Mouse (Mus musculus): Measurements from ENCODE around the gene Dpyd. TPM values are rescaled to one million over a fixed set of nuclear protein-coding genes. Genes with fewer than 3 reads are reported as not detected.

The Dpyd gene
- polyA plus RNA-seq, 1 experiment from 2014 or later: 4.5 TPM

DNA sequence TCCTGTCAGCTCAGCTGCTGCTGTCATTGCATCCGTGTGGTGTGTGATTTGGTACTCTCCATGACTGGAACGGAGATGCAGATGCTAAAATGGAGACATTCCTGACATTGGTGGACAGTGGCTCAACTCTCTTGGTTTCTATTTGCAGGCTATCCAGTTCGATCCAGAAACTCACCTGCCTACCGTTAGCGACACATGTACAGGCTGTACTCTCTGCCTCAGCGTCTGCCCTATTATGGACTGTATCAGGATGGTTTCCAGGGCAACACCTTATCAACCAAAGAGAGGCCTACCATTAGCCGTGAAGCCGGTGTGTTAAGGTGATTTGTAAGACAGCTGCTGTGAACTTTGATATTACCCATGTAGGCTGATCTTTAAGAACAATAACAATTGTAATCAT lies 869.4 kb downstream of the Dpyd start:
- no peaks in the 10 kb centered on the region for H3K9me3 ChIP-seq
- H3K27me3 ChIP-seq (ENCODE audit: poor library complexity, severe bottlenecking): no peaks in the 10 kb centered on the region
- H3K4me1 ChIP-seq: no peaks in the 10 kb centered on the region
- no peak overlapping the region for H3K4me3 ChIP-seq
- DNase-seq (ENCODE audit: extremely low spot score, low spot score): no peak
- no peaks in the 10 kb centered on the region for H3K36me3 ChIP-seq (replicated peaks)
- H3K27ac ChIP-seq: no peak overlapping the region
- WGBS: 86% methylated on average over 8 of the region's 8 CpGs

DNA sequence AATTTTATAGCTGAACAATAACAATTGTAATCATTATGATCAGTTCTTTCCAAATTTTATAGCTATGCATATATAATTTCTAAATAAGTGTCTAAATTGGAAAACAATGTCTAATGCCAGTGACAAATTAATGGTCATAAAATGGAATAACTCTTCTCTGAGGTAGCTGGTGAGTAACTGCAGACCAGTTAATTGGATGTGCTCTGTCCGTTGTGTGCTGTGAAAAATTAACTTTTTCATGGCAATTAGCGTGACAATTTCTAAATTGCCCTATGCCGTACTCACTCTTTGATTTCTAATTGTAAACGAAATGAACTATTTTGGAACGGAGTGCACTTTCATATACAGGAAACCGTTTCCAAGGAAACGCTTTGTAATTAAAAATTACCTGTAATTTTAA lies 869.8 kb downstream of the Dpyd start:
- H3K27me3 ChIP-seq (ENCODE audit: poor library complexity, severe bottlenecking): no peaks in the 10 kb centered on the region
- 87% methylated on average over 7 of the region's 7 CpGs for WGBS
- no peaks in the 10 kb centered on the region for H3K36me3 ChIP-seq (replicated peaks)
- no peaks in the 10 kb centered on the region for H3K9me3 ChIP-seq
- no peaks in the 10 kb centered on the region for H3K4me1 ChIP-seq
- no peak for DNase-seq (ENCODE audit: extremely low spot score, low spot score)
- no peak overlapping the region for H3K27ac ChIP-seq
- H3K4me3 ChIP-seq: no peak overlapping the region

- Histone ChIP-seq H3K9me3 (no peaks in the 10 kb centered on the region), H3K36me3 (replicated peaks) (no peaks in the 10 kb centered on the region), H3K4me1 (no peaks in the 10 kb centered on the region), H3K27me3 (ENCODE audit: poor library complexity, severe bottlenecking) (no peaks in the 10 kb centered on the region), H3K4me3 (no peak overlapping the region), H3K27ac (no peak overlapping the region)
- 93% methylated on average over 2 of the region's 2 CpGs for WGBS
- DNase-seq (ENCODE audit: extremely low spot score, low spot score): no peak
These were observed 885.6 kb downstream of the Dpyd start for GRCm38 (mm10) chr3:119447559-119447958.

GRCm38 (mm10) chr3:119464073-119464472 lies 902.1 kb downstream of the Dpyd start:
- H3K4me1 ChIP-seq: peaks cover 15% of the 10 kb centered on the region
- peaks cover 7% of the 10 kb centered on the region for H3K27me3 ChIP-seq (ENCODE audit: poor library complexity, severe bottlenecking)
- no peak overlapping the region for H3K4me3 ChIP-seq
- H3K27ac ChIP-seq: no peak overlapping the region
- H3K9me3 ChIP-seq: no peaks in the 10 kb centered on the region
- no peak for DNase-seq (ENCODE audit: extremely low spot score, low spot score)
- H3K36me3 ChIP-seq (replicated peaks): no peaks in the 10 kb centered on the region
- 63% methylated on average over 2 of the region's 2 CpGs for WGBS

DNA sequence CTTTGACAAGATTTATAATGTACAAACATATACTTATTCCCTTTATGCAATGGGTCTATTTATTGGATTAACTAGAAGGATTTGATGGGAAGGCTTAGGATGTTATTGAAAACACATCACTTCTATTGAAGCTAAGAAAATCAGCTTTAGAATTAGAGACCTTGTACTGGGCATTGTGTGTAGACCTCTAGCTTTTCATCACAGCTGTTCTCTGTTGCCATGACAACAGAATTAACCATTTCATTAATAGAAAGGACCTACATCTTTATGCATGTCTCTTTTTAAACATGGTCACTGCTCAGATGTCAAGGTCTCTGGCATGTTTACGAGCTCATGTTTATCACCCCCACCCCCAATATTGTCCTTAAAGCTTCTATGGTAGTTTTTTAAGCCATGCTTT lies 902.5 kb downstream of the Dpyd start:
- Histone ChIP-seq H3K36me3 (replicated peaks) (no peaks in the 10 kb centered on the region), H3K27me3 (ENCODE audit: poor library complexity, severe bottlenecking) (peaks cover 7% of the 10 kb centered on the region), H3K27ac (no peak overlapping the region), H3K9me3 (no peaks in the 10 kb centered on the region), H3K4me3 (no peak overlapping the region), H3K4me1 (peaks cover 15% of the 10 kb centered on the region)
- no peak for DNase-seq (ENCODE audit: extremely low spot score, low spot score)
- 32% methylated on average over 1 of the region's 1 CpGs for WGBS

- H3K36me3 ChIP-seq (replicated peaks): no peaks in the 10 kb centered on the region
- no peaks in the 10 kb centered on the region for H3K9me3 ChIP-seq
- H3K4me1 ChIP-seq: peaks cover 15% of the 10 kb centered on the region
- 80% methylated on average over 2 of the region's 2 CpGs for WGBS
- no peak overlapping the region for H3K27ac ChIP-seq
- DNase-seq (ENCODE audit: extremely low spot score, low spot score): no peak
- peaks cover 6% of the 10 kb centered on the region for H3K27me3 ChIP-seq (ENCODE audit: poor library complexity, severe bottlenecking)
- no peak overlapping the region for H3K4me3 ChIP-seq
These were observed 905.8 kb downstream of the Dpyd start for GRCm38 (mm10) chr3:119467723-119468122.
